Mouse (Mus musculus) midbrain, postnatal 0 days (tissue): ENCODE results near the gene Asb17. TPM values are rescaled to one million over a fixed set of nuclear protein-coding genes. Genes with fewer than 3 reads are reported as not detected.

Experiments
- ATAC-seq: fragments of 200-750 bp; cut with Nextera tagmentation; 2 replicates; pipeline ENCODE4 v1.8.0; 2017; ENCODE audit warnings: moderate number of reproducible peaks, mild to moderate bottlenecking, moderate TSS enrichment, moderate library complexity; ENCODE audit not compliant: low FRiP score
- DNase-seq: peaks from one replicate; pipeline ENCODE4 v3.0.0-alpha.2; 2015; ENCODE audit warnings: low spot score
- H3K27ac ChIP-seq: fragments of 300-500 bp; sonication (generic); 2 replicates; pipeline ENCODE4 v1.5.1; 2014; ENCODE audit warnings: low read depth, mild to moderate bottlenecking, low read length, mixed read lengths
- H3K27me3 ChIP-seq: fragments of 300-500 bp; sonication (generic); 2 replicates; pipeline ENCODE4 v1.6.1; 2014; ENCODE audit warnings: low read length, control low read depth, mixed read lengths; ENCODE audit not compliant: insufficient read depth
- H3K36me3 ChIP-seq: fragments of 300-500 bp; sonication (generic); 2 replicates; pipeline ENCODE4 v1.6.1; 2014; ENCODE audit warnings: low read length, control low read depth, mixed read lengths; ENCODE audit not compliant: insufficient read depth
- H3K4me1 ChIP-seq: fragments of 300-500 bp; sonication (generic); 2 replicates; pipeline ENCODE4 v1.6.1; 2014; ENCODE audit warnings: mild to moderate bottlenecking, control low read depth, antibody characterized with exemption, low read length, mixed read lengths; ENCODE audit not compliant: insufficient read depth
- H3K4me2 ChIP-seq: fragments of 300-500 bp; sonication (generic); 2 replicates; pipeline ENCODE4 v1.6.1; 2014; ENCODE audit warnings: low read depth, mild to moderate bottlenecking, low read length, mixed read lengths; ENCODE audit not compliant: poor library complexity, severe bottlenecking
- H3K4me3 ChIP-seq: fragments of 300-500 bp; sonication (generic); 2 replicates; pipeline ENCODE4 v1.5.1; 2014; ENCODE audit warnings: low read depth, mild to moderate bottlenecking, low read length, moderate library complexity
- H3K9ac ChIP-seq: fragments of 300-500 bp; sonication (generic); replicated peaks from 2 replicates; pipeline ENCODE4 v1.6.1; 2014; ENCODE audit warnings: mild to moderate bottlenecking, low read length, moderate library complexity, mixed read lengths; ENCODE audit not compliant: poor library complexity, severe bottlenecking
- H3K9me3 ChIP-seq: fragments of 300-500 bp; sonication (generic); 2 replicates; pipeline ENCODE4 v1.6.1; 2016; ENCODE audit warnings: low read length, control low read depth
- CTCF ChIP-seq: IDR thresholded peaks from 2 replicates; pipeline ENCODE4 v1.5.1; 2016; ENCODE audit warnings: antibody characterized with exemption, mild to moderate bottlenecking
- WGBS: fragments of 180-500 bp; shearing (Covaris S2); extraction: QIAGEN DNeasy Blood & Tissue Kit; methylation state at CpG from one replicate; pipeline ENCODE4 v1.1.7; 2014; 5-methylcytosine and 5-hydroxymethylcytosine counted together
- polyA plus RNA-seq: library from polyadenylated mRNA; unstranded; fragments of >200 nt; fragmentation: Nextera tagmentation; extraction: Ambion mirVana; gene quantifications from 2 replicates; pipeline ENCODE4 v1.2.1, GENCODE M21; 2015
- total RNA-seq: library from RNA; depleted of rRNA; stranded (reverse); fragments of >200 nt; gene quantifications from 2 replicates; pipeline ENCODE4 v1.2.3, GENCODE M21; 2014

Gene Asb17
- total and polyA plus RNA-seq, 2 experiments from 2014 or later, result 0.07 to 0.44 TPM

DNA sequence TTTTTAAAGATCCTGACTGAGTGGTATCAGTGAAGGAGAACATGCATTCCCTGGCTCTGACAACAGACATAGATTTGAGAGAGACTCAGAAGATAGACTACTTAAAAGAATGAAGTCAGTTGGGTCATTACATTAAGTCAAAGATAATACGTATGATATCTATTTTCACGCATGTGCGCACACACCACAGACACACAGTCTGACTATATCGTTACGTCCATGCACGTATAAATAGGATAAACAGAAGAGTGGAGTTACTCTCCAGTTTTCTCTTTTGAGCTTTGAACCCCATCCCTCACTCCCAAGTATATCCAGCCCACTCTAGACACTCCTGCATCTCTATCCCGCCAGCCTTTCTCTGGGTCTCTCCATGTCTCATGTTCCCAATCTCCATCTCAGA is 40.0 kb upstream of the Asb17 start:
- ATAC-seq, result no peak
- 94% methylated on average over 7 of the region's 7 CpGs for WGBS
- H3K4me1 ChIP-seq, result peaks cover 5% of the 10 kb centered on the region; the same call in 1 of the 2 replicates
- no peaks in the 10 kb centered on the region for H3K36me3 ChIP-seq
- no peak overlapping the region for H3K4me3 ChIP-seq
- H3K27ac ChIP-seq, result no peak overlapping the region
- H3K9me3 ChIP-seq, result no peaks in the 10 kb centered on the region
- no peak for TF ChIP-seq CTCF
- H3K9ac ChIP-seq, result no peak overlapping the region
- H3K27me3 ChIP-seq, result no peaks in the 10 kb centered on the region
- no peak overlapping the region for H3K4me2 ChIP-seq
- no peak for DNase-seq

DNA sequence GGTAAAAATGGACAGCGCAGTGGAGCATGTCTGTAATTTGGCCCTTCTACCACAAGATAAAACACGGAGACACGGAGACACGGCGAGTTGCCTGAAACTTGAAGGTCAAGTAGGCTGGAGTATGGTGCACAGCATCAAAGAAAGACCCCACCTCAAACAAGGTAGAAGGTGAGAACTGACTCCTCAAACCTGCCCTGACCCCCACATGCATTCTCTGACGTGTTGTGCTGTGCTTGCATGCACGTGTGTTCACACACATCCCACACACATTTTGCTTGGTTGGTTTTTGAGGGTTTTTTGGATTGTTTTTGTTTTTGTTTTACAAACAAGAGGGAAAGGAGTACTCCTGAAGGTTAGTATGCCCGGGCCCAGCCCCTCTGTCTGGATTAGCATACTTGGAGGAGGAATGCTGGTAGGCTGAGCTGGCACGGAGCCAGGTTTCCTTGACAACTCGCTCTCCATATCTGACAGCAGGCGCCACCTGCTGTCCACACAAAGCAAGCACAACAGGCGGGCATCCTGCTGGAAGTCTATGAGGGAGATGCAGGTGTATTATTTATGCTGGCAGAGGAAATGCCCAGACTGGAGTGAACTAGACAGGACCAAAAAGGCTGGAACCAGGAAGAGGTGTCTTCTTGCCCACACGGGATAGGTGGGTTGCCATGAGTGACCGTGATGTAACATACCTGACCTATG is 37.8 kb upstream of the Asb17 start:
- DNase-seq (peak; percentile 99), ATAC-seq (peak; percentile 88)
- WGBS, result 35% methylated on average over 14 of the region's 14 CpGs
- H3K4me1 ChIP-seq, result peaks cover 5% of the 10 kb centered on the region; the same call in 1 of the 2 replicates
- H3K4me3 ChIP-seq, result no peak overlapping the region
- H3K9ac ChIP-seq, result no peak overlapping the region
- TF ChIP-seq CTCF, result peak; percentile 98
- H3K9me3 ChIP-seq, result no peaks in the 10 kb centered on the region
- no peak overlapping the region for H3K27ac ChIP-seq
- no peaks in the 10 kb centered on the region for H3K27me3 ChIP-seq
- H3K4me2 ChIP-seq, result 0 out of 2 replicates have a peak overlapping the region, but pooled peaks have one; percentile 28
- H3K36me3 ChIP-seq, result no peaks in the 10 kb centered on the region

DNA sequence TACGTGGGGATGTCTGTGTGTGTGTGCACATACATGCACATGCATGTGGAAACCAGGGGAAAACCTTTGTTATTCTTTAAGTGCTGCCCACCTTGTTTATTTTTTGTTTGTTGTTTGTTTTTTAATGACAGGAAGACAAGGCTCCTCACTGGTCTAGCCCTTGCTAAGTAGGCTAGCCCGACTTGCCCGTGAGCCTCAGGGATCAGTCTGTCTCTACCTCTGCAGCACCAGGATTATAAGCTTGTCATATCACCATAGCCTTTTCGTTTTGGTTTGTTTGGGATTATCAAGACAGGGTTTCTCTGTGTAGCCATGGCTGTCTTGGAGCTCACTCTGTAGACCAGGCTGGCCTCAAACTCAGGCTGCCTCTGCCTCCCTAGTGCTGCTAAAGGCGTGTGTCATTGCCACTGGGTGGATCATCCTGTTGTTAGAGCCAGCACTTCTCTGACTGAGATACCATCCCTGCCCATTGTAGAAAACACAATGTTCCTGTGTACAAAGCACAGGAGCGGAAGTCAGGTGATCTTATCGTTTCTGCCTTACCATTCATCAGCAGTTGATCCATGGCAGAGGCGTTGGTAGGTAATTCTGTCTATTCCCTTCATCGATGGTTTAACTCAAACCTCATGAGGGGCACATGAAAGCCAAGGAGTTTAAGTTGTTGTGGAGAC is 37.1 kb upstream of the Asb17 start:
- Histone ChIP-seq H3K27me3 (no peaks in the 10 kb centered on the region), H3K36me3 (no peaks in the 10 kb centered on the region), H3K27ac (no peak overlapping the region), H3K4me2 (no peak overlapping the region), H3K9me3 (no peaks in the 10 kb centered on the region), H3K4me1 (peaks cover 5% of the 10 kb centered on the region; the same call in 1 of the 2 replicates), H3K9ac (no peak overlapping the region), H3K4me3 (no peak overlapping the region)
- TF ChIP-seq CTCF, result no peak
- ATAC-seq (no peak; the same call in 1 of the 2 replicates), DNase-seq (no peak)
- 87% methylated on average over 9 of the region's 9 CpGs for WGBS

DNA sequence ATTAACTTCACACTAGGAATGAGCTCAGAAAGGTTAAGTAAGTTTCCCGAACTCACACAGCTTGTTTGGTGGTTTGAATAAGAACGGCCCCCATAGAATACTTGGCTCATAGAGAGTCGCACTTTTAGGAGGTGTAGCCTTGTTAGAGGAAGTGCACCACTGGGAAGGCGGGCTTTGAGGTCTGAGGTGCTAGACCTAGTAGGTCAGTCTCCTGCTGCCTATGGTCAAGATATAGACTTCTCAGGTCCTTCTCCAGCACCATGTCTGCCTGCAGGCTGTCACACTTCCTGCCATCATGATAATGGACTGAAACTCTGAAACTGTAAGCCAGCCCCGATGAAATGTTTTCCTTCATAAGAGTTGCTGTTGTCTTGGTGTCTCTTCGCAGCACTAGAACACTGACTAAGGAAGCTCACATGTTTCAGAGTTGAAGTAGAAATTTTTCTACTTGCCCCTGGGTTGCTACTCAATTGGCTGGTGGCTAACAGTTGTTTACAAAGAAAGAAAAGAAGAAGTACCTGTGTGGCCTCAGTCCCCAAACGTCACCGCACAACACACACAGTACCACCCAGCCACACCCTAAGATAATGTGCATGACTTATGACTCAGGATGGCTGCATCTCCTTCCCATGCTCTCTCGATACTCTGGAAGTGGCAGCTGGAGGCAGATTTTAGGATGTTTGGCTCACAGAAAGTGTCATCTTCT is 36.4 kb upstream of the Asb17 start:
- no peak for DNase-seq
- 92% methylated on average over 9 of the region's 9 CpGs for WGBS
- no peak for TF ChIP-seq CTCF

DNA sequence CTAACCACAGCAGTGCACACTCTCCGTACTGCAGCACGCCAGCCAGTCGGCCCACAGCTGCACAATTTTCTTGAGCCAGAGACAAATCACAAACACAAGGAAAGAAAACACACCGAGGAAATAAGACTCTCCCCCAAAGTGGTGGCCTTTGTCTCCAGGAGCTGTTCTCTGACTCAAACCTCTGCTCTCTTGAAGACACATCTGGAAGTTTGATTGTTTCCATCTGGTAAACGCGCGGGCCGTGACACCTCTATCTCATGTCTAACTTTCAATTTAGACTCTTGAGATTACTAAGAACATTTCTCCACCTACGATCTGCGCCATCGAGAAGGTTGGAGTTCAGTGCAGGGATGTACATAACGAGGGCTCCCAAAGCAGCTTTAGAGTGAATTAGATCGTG is 35.6 kb upstream of the Asb17 start:
- H3K4me2 ChIP-seq, result no peak overlapping the region
- DNase-seq, result no peak
- no peaks in the 10 kb centered on the region for H3K36me3 ChIP-seq
- H3K4me3 ChIP-seq, result no peak overlapping the region
- H3K4me1 ChIP-seq, result peaks cover 5% of the 10 kb centered on the region; the same call in 1 of the 2 replicates
- H3K27ac ChIP-seq, result no peak overlapping the region
- no peaks in the 10 kb centered on the region for H3K9me3 ChIP-seq
- no peak for TF ChIP-seq CTCF
- no peak overlapping the region for H3K9ac ChIP-seq
- no peak for ATAC-seq
- H3K27me3 ChIP-seq, result no peaks in the 10 kb centered on the region
- WGBS, result 92% methylated on average over 13 of the region's 13 CpGs

More for the DNA sequence above, 36.4 kb upstream of the Asb17 start:
- Histone ChIP-seq H3K9ac (no peak overlapping the region), H3K27ac (no peak overlapping the region), H3K4me3 (no peak overlapping the region), H3K9me3 (no peaks in the 10 kb centered on the region), H3K36me3 (no peaks in the 10 kb centered on the region), H3K4me1 (peaks cover 5% of the 10 kb centered on the region; the same call in 1 of the 2 replicates), H3K27me3 (no peaks in the 10 kb centered on the region), H3K4me2 (no peak overlapping the region)
- no peak for ATAC-seq

DNA sequence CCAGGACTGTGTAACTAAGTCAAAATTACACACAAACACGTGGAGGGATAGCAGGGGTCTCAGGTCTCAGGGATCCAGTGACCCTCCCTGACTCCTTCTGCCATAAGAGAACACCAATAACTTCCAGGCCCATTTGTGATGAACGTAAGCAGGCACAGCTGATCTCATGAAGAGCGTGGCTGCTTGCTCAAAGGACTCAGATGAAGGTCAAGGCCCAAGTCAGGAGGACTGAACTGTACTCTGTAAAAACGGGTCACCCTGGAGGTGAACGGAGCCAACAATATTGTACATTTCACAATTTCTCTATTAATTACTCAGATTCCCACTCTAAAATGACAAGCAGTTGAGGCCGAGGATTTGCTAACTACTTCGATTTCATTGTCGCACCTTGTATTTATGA is 30.0 kb upstream of the Asb17 start:
- TF ChIP-seq CTCF, result no peak
- Histone ChIP-seq H3K4me1 (no peaks in the 10 kb centered on the region), H3K4me3 (no peak overlapping the region), H3K9ac (no peak overlapping the region), H3K27ac (no peak overlapping the region), H3K4me2 (no peak overlapping the region), H3K9me3 (0 out of 2 replicates have a peak, but pooled peaks cover 2% of the 10 kb centered on the region), H3K27me3 (no peaks in the 10 kb centered on the region), H3K36me3 (no peaks in the 10 kb centered on the region)
- DNase-seq, result no peak
- ATAC-seq, result no peak
- WGBS, result 93% methylated on average over 8 of the region's 8 CpGs
